Mouse (Mus musculus): ENCODE results near the gene Birc6.

DNA sequence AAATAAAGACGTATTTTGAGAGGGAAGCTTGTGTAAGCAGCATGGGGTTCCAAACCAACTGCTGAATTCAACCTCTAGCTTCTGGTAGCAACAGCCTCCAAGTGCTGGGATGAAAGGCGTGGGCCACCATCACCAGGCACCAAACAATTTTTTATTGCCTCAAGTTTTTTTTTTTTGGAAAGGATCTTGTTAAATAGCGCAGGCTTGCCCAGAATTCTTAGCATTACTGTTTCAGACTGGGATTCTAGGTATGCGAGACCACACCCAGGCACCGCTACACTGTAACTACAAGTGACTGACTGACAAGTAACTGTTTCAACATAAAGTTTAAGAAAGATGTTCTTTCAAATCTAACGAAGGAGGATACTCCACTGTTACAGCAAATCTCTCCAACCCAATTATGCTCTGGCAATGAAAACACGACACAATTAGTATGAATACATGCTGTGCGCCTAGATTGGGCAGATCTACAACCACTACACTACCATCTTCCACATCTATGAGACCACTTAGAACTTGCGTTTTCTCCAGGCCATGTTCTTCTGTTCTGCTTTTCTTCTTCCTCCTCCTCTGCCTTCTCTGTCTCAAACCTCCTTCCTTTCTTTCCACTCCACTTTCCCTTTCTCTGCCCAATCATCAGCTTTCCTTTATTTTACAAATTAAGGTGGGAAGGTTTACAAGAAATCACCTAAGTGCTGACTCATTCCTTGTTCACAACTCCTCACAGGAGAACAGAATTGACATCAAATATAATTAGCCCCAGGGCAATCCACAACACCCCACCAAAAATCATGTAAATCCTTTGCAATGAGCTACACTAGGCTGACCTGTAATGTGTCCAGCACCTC is 1.1 kb upstream of the Birc6 start:
- TF ChIP-seq CTCF (IDR thresholded peaks at IDR 0.05; ENCODE audit: low read depth) (no peak), EP300 (IDR thresholded peaks at IDR 0.05; ENCODE audit: low read depth) (no peak)

Measured in liver, postnatal 0 days (tissue).